Mouse (Mus musculus): ENCODE data around the gene Samhd1. TPM values are rescaled to one million over a fixed set of nuclear protein-coding genes. Genes with fewer than 3 reads are reported as not detected.

Samhd1 gene
- total RNA-seq, 2 experiments from 2014 or later: 15.1 to 15.8 TPM

- intact Hi-C loops (cut with DNase I): no loop called here
- DNase-seq: peak; percentile 14
- Histone ChIP-seq H3K4me3 (no peak overlapping the region), H3K27ac (no peak overlapping the region; the same call in 1 of the 2 replicates)
- no peak for TF ChIP-seq CTCF (IDR thresholded peaks at IDR 0.05)
Observed at GRCm38 (mm10) chr2:157052448-157052847, 82.6 kb downstream of the Samhd1 start.

GRCm38 (mm10) chr2:157049831-157050243, 85.2 kb downstream of the Samhd1 start:
- no peak for TF ChIP-seq CTCF (IDR thresholded peaks at IDR 0.05)
- Histone ChIP-seq H3K4me3 (no peak overlapping the region), H3K27ac (no peak overlapping the region)
- DNase-seq: no peak
- intact Hi-C loops (cut with DNase I): no loop called here

GRCm38 (mm10) chr2:157048395-157049181, 86.5 kb downstream of the Samhd1 start:
- no peak overlapping the region for H3K4me3 ChIP-seq
- TF ChIP-seq CTCF (IDR thresholded peaks at IDR 0.05): no peak
- peak overlapping the region; percentile 41 for H3K27ac ChIP-seq
- no peak for DNase-seq
- intact Hi-C loops (cut with DNase I): no loop called here

Other genes starting within 250 kb of the Samhd1 start
- gene Sla2, start 248.1 kb downstream of the Samhd1 start, total RNA-seq (2021): not detected
- 10 to 100 TPM; 31.9 to 33.4 TPM for gene Ndrg3, start 143.2 kb downstream of the Samhd1 start, total RNA-seq (2021)
- gene Dsn1, start 128.1 kb downstream of the Samhd1 start, total RNA-seq (2021): 1 to 10 TPM; 1.2 to 1.6 TPM
- 1 to 10 TPM; 2.8 to 4.5 TPM for gene Soga1, start 56.0 kb downstream of the Samhd1 start, total RNA-seq (2021)
- not detected for gene Tldc2, start 48.2 kb downstream of the Samhd1 start, total RNA-seq (2021)
- 1 to 10 TPM; 1.6 to 1.7 TPM for gene Rbl1, start 69.3 kb upstream of the Samhd1 start, total RNA-seq (2021)
- gene Rpn2, start 143.8 kb upstream of the Samhd1 start, total RNA-seq (2021): 10 to 100 TPM; 69.4 to 84.8 TPM
- gene Mroh8, start 144.3 kb upstream of the Samhd1 start, total RNA-seq (2021): 1 to 10 TPM in 1 of 2 experiments, under 1 TPM in 1; 0.46 to 1.1 TPM
- not detected for gene Ghrh, start 212.2 kb upstream of the Samhd1 start, total RNA-seq (2021)
- 10 to 100 TPM; 13.5 TPM for gene Manbal, start 232.3 kb upstream of the Samhd1 start, total RNA-seq (2021)